Mouse (Mus musculus): ENCODE measurements at regions not wholly inside any gene's neighbourhood (a gene's known extent, or its start where the extent isn't known, plus 50 kb on each side); places are given as distances from the start of the nearest gene placed in this dataset.
"Not testable (repeated sequence)": the region's sequence is repeated elsewhere in the genome, so short reads cannot be mapped to it uniquely, and the experiment has no call there.

GRCm38 (mm10) chr3:53792541-53792940 lies 52.3 kb upstream of the Gm10985 start:
- DNase-seq (ENCODE audit: low read depth, low spot score) = no peak

GRCm38 (mm10) chr3:53789706-53790105 lies 55.2 kb upstream of the Gm10985 start:
- DNase-seq (ENCODE audit: low read depth, low spot score) = no peak

GRCm38 (mm10) chr3:53785201-53785600 lies 59.7 kb upstream of the Gm10985 start:
- DNase-seq (ENCODE audit: low read depth, low spot score) = no peak

- no peak for DNase-seq (ENCODE audit: low read depth, low spot score)
Observed at GRCm38 (mm10) chr3:53776668-53777067, 68.2 kb upstream of the Gm10985 start.

GRCm38 (mm10) chr3:53767601-53768000 lies 77.3 kb upstream of the Gm10985 start:
- no peak for DNase-seq (ENCODE audit: low read depth, low spot score)

- DNase-seq (ENCODE audit: low read depth, low spot score) = no peak
Observed at GRCm38 (mm10) chr3:53763981-53764380, 80.9 kb upstream of the Gm10985 start.

- DNase-seq (ENCODE audit: low read depth, low spot score) = no peak
Observed at GRCm38 (mm10) chr3:53761514-53762075, 83.3 kb upstream of the Gm10985 start.

- no peak for DNase-seq (ENCODE audit: low read depth, low spot score)
Observed at GRCm38 (mm10) chr3:53756115-53756853, 88.6 kb upstream of the Gm10985 start.

GRCm38 (mm10) chr3:53737161-53737560 lies 80.0 kb upstream of the Frem2 start:
- no peak for DNase-seq (ENCODE audit: low read depth, low spot score)

GRCm38 (mm10) chr3:53735607-53736006 lies 78.5 kb upstream of the Frem2 start:
- not testable (repeated sequence) for DNase-seq (ENCODE audit: low read depth, low spot score)

- DNase-seq (ENCODE audit: low read depth, low spot score) = peak; percentile 32
Observed at GRCm38 (mm10) chr3:53735147-53735546, 78.0 kb upstream of the Frem2 start.

GRCm38 (mm10) chr3:53730440-53730839 lies 73.3 kb upstream of the Frem2 start:
- no peak for DNase-seq (ENCODE audit: low read depth, low spot score)

- peak; percentile 44 for DNase-seq (ENCODE audit: low read depth, low spot score)
Observed at GRCm38 (mm10) chr3:53729810-53730209, 72.7 kb upstream of the Frem2 start.

GRCm38 (mm10) chr3:53729131-53729530 lies 72.0 kb upstream of the Frem2 start:
- DNase-seq (ENCODE audit: low read depth, low spot score) = no peak

- DNase-seq (ENCODE audit: low read depth, low spot score) = peak; percentile 33
Observed at GRCm38 (mm10) chr3:53727737-53728136, 70.6 kb upstream of the Frem2 start.

- DNase-seq (ENCODE audit: low read depth, low spot score) = no peak
Observed at GRCm38 (mm10) chr3:53707101-53707500, 49.9 kb upstream of the Frem2 start.

Data from ES-CJ7 (cell line).